Mouse (Mus musculus) Patski (cell line): ENCODE results near the gene Timp4. TPM values are rescaled to one million over a fixed set of nuclear protein-coding genes. Genes with fewer than 3 reads are reported as not detected.
A peak's percentile ranks its signal among the peaks of the same experiment; 100 is the strongest.

Source experiments
- ATAC-seq: fragments of 100-300 bp; one replicate; pipeline ENCODE4 v1.8.0; 2021
- CTCF ChIA-PET: fragments of 350-600 bp; sonication (Branson Sonifier 250); formaldehyde crosslinking; loops from one replicate; lab custom pipeline; 2022; ENCODE audit warnings: inconsistent platforms; lab: Charles Lee
- POLR2A ChIA-PET: fragments of 350-600 bp; sonication (Branson Sonifier 250); formaldehyde crosslinking; loops from one replicate; lab custom pipeline; 2022; ENCODE audit warnings: antibody characterized with exemption, inconsistent platforms; lab: Charles Lee
- DNase-seq: peaks from one replicate; pipeline ENCODE4 v3.0.0-alpha.2; 2011; ENCODE audit warnings: low read depth, low spot score
- H3K27me3 ChIP-seq: fragments of 371-371 bp; one replicate; pipeline ENCODE4 v1.5.1; 2021
- CTCF ChIP-seq: fragments of 100-300 bp; IDR thresholded peaks from one replicate; pipeline ENCODE4 v1.5.1; 2021
- in situ Hi-C: fragments of 300-500 bp; cut with MboI; formaldehyde crosslinking; loops from 3 replicates; pipeline ENCODE4 v1.11.1; 2018; ENCODE audit warnings: low pct_unique_long_range_greater_than_20kb, mixed read lengths
- polyA plus RNA-seq: library from polyadenylated mRNA; unstranded; gene quantifications from one replicate; pipeline ENCODE4 v1.2.3, GENCODE M21; 2021

The Timp4 gene
- polyA plus RNA-seq, 1 experiment from 2014 or later, result 0.08 TPM

- ATAC-seq (no peak), DNase-seq (no peak)
- CTCF ChIA-PET, result interaction anchor here (1.2 to 2.4 kb wide), 2 partner anchors 12 to 28 kb away, joined by 4 to 10 read pairs; partner anchors contain the start of gene Gm17482
- in situ Hi-C loops, result no loop called here
- no peaks in the 10 kb centered on the region for H3K27me3 ChIP-seq
- TF ChIP-seq CTCF, result no peak
- POLR2A ChIA-PET, result no interaction called here
Observed at GRCm38 (mm10) chr6:115239335-115239734, 12.7 kb downstream of the Timp4 start.

GRCm38 (mm10) chr6:115238031-115239027, 13.7 kb downstream of the Timp4 start:
- in situ Hi-C loops, result no loop called here
- POLR2A ChIA-PET, result no interaction called here

GRCm38 (mm10) chr6:115232562-115232961, 19.4 kb downstream of the Timp4 start:
- no peak for TF ChIP-seq CTCF
- ChIA-PET CTCF (interaction anchor here (0.9 to 3.0 kb wide), 4 partner anchors 35 to 312 kb away, joined by 3 to 11 read pairs (median 4); partner anchors contain the start of gene Tsen2), POLR2A (no interaction called here)
- DNase-seq, result no peak
- no peaks in the 10 kb centered on the region for H3K27me3 ChIP-seq
- ATAC-seq, result no peak
- in situ Hi-C loops, result loop anchor here (5.0 kb wide), 1 partner anchor 35 kb away; no protein-coding TSS in a partner anchor

More at GRCm38 (mm10) chr6:115238031-115239027, 13.7 kb downstream of the Timp4 start:
- H3K27me3 ChIP-seq, result no peaks in the 10 kb centered on the region
- TF ChIP-seq CTCF, result no peak
- CTCF ChIA-PET, result interaction anchor here (1.5 to 2.4 kb wide), 2 partner anchors 11 to 301 kb away, joined by 4 to 10 read pairs; partner anchors contain the start of gene Gm17482
- ATAC-seq, result no peak
- DNase-seq, result no peak

GRCm38 (mm10) chr6:115231836-115232235, 20.2 kb downstream of the Timp4 start:
- CTCF ChIA-PET, result interaction anchor here (0.9 to 3.0 kb wide), 4 partner anchors 36 to 313 kb away, joined by 3 to 11 read pairs (median 4); partner anchors contain the start of gene Tsen2
- DNase-seq (no peak), ATAC-seq (no peak)
- no peak for TF ChIP-seq CTCF
- POLR2A ChIA-PET, result interaction anchor here (0.7 kb wide), 1 partner anchor 81 kb away, joined by 3 read pairs; no protein-coding TSS in a partner anchor
- in situ Hi-C loops, result loop anchor here (5.0 kb wide), 1 partner anchor 35 kb away; no protein-coding TSS in a partner anchor
- no peaks in the 10 kb centered on the region for H3K27me3 ChIP-seq

GRCm38 (mm10) chr6:115230557-115230956, 21.4 kb downstream of the Timp4 start:
- ChIA-PET POLR2A (interaction anchor here (1.7 kb wide), 1 partner anchor 38 kb away, joined by 4 read pairs; no protein-coding TSS in a partner anchor), CTCF (interaction anchor here (1.5 to 3.0 kb wide), 3 partner anchors 14 to 308 kb away, joined by 4 to 11 read pairs (median 9); no protein-coding TSS in a partner anchor)
- H3K27me3 ChIP-seq, result no peaks in the 10 kb centered on the region
- in situ Hi-C loops, result loop anchor here (5.0 kb wide), 1 partner anchor 37 kb away; no protein-coding TSS in a partner anchor
- ATAC-seq (no peak), DNase-seq (no peak)
- no peak for TF ChIP-seq CTCF

- no peak for ATAC-seq
- CTCF ChIA-PET, result interaction anchor here (0.6 to 3.1 kb wide), 13 partner anchors 8 to 319 kb away, joined by 3 to 24 read pairs (median 5); no protein-coding TSS in a partner anchor
- in situ Hi-C loops, result loop anchor here (5.0 kb wide), 1 partner anchor 310 kb away; no protein-coding TSS in a partner anchor
Observed at GRCm38 (mm10) chr6:115227529-115227928, 24.5 kb downstream of the Timp4 start.

GRCm38 (mm10) chr6:115227043-115227442, 25.0 kb downstream of the Timp4 start, which contains the start of gene Gm17482:
Gene Gm17482 (plus strand): TSS chr6:115227343.
- CTCF ChIA-PET, result interaction anchor here (0.6 to 3.1 kb wide), 13 partner anchors 8 to 319 kb away, joined by 3 to 24 read pairs (median 5); no protein-coding TSS in a partner anchor
- no peak for DNase-seq
- POLR2A ChIA-PET, result interaction anchor here (0.6 to 1.2 kb wide), 3 partner anchors 42 to 424 kb away, joined by 3 to 5 read pairs (median 4); no protein-coding TSS in a partner anchor
- ATAC-seq, result no peak
- H3K27me3 ChIP-seq, result peaks cover 5% of the 10 kb centered on the region
- no peak for TF ChIP-seq CTCF
- in situ Hi-C loops, result loop anchor here (5.0 kb wide), 1 partner anchor 310 kb away; no protein-coding TSS in a partner anchor

More at GRCm38 (mm10) chr6:115227529-115227928, 24.5 kb downstream of the Timp4 start:
- peak; percentile 24 for DNase-seq
- peak; percentile 93 for TF ChIP-seq CTCF
- POLR2A ChIA-PET, result interaction anchor here (0.7 to 1.2 kb wide), 3 partner anchors 41 to 304 kb away, joined by 3 to 5 read pairs (median 4); no protein-coding TSS in a partner anchor
- H3K27me3 ChIP-seq, result peaks cover under 1% of the 10 kb centered on the region

- no peak for TF ChIP-seq CTCF
- ATAC-seq, result no peak
- no peak for DNase-seq
- in situ Hi-C loops, result loop anchor here (5.0 kb wide), 1 partner anchor 312 kb away; no protein-coding TSS in a partner anchor
- ChIA-PET POLR2A (no interaction called here), CTCF (interaction anchor here (1.1 to 1.9 kb wide), 2 partner anchors 42 to 43 kb away, joined by 3 to 5 read pairs; no protein-coding TSS in a partner anchor)
- peaks cover 10% of the 10 kb centered on the region for H3K27me3 ChIP-seq
Observed at GRCm38 (mm10) chr6:115225519-115225918, 26.5 kb downstream of the Timp4 start.

GRCm38 (mm10) chr6:115221215-115221641, 30.8 kb downstream of the Timp4 start:
- peaks cover 53% of the 10 kb centered on the region for H3K27me3 ChIP-seq
- DNase-seq (no peak), ATAC-seq (no peak)
- ChIA-PET POLR2A (no interaction called here), CTCF (no interaction called here)
- in situ Hi-C loops, result loop anchor here (25.0 kb wide), 1 partner anchor 516 kb away; no protein-coding TSS in a partner anchor
- no peak for TF ChIP-seq CTCF
